Mouse (Mus musculus): Measurements from ENCODE around the gene Uba2.
"Not testable (repeated sequence)": the region's sequence is repeated elsewhere in the genome, so short reads cannot be mapped to it uniquely, and the experiment has no call there.

The Uba2 gene

DNA sequence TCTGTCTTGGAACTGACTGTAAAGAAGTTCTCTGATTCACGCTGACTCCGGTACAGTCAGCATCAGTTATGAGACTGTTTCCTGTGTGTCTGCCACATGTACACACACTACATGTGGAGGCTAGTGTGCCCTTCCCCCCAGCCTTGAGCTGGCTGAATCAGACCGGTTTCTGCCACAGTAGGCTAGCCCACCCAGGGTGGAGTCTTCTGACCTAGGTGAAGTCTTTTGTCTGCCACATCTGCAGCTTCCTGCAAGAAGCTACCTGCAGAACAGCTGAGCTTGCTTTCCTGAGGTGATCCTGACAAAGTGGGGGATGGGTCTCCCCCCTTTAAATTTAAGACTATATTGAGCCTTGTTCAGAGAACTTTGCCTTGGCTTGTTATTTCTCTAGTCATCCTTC lies at the start of gene Uba2:
Gene Uba2 (minus strand): TSS at position 146 of the 400 bp plus-strand sequence.
- no peak for DNase-seq (ENCODE audit: low spot score)

DNA sequence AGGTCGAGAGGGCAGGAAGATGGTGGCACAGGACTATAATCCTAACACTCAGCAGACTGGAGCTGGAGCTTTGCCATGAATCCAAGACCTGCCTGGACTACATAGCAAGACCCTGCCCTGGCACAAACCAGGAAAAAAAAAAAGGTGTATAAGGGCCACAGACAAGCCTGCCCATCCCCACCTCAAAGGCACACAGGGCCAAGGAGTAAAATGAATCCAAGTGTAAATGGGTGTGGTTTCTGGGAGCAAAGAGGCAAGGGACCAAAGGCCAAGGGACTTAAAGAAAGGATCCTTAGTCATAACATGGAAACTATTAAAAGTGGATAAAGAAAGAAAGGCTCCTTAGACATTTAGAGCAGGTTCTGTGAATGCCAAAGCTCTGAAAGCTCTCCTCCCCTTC lies 49.1 kb upstream of the Uba2 start:
- no peak for DNase-seq (ENCODE audit: low spot score)

DNA sequence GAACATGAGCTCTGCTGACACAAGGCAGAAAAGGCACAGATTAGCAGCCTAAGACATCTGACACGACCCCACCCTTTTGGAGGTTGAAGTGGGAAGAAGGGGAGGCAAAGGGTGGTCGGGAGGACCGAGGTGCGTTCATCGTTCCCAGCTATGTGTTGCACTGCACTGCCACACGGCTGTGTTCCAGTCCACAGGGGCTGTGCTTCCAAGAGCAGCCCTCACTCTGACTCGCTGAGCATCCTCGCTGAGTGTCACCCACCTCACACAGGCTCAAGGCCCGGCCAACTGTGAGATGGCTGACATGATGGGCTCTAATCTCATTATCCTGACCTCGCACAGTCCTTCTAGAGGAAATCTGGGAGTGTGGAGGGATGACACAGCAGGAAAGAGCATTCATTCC lies 47.1 kb upstream of the Uba2 start:
- no peak for DNase-seq (ENCODE audit: low spot score)

DNA sequence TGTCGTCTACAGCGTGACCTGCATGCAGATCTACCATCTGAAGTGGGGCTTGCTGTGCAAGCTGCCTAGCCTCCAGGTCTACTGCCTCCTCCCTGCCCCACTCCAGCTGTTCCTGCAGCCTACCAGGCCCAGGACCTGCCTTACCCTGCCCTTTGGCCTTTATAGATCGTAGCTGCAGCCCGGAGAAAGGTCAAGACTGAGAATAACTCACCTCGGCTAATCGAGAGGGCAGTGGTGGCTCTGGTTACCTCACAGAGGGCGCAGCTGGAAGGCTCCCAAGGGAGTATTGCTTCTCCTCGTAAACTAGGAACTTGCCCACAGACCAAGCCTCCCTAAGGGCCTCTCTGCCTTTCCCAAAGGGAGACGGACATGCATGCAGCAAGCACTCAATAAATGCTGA lies 46.1 kb upstream of the Uba2 start:
- no peak for DNase-seq (ENCODE audit: low spot score)

DNA sequence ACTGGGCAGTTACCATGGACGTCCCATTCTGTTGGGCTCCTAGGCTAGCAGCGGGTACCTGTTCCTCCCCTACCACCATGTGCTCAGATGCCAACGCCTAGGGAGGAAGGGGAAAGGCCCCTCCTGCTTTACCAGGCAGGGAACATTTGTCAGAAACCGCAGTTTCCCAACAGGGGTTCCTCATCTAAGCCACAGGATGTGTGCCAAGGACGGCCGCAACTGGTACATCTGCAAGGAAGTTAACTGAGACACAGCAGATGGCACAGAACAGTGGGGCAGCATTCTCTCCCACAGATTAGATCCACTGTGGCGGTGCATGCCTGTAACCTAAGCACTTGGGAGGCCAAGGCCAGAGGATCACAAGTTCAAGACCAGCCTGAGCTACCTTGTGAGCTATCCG lies 45.2 kb upstream of the Uba2 start:
- no peak for DNase-seq (ENCODE audit: low spot score)

DNA sequence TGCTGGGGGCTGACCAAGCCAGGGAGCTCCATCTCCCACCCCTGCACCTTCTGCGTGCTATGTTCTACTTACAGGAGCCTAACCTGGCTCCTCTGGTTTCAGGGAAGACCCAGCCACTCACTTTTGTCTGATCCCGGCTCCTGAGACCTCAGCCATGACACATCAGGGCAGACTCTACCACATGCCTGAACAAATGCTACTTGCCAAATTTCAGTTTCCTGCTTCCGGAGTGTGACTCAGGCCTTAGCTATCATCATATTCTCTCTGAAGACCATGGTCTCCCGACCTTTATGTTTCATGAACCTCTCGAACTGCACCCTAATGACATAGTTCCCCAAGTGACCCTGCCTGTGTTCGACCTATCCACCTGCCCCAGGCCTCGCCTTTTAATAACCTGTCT lies 43.9 kb upstream of the Uba2 start:
- DNase-seq (ENCODE audit: low spot score) = no peak

DNA sequence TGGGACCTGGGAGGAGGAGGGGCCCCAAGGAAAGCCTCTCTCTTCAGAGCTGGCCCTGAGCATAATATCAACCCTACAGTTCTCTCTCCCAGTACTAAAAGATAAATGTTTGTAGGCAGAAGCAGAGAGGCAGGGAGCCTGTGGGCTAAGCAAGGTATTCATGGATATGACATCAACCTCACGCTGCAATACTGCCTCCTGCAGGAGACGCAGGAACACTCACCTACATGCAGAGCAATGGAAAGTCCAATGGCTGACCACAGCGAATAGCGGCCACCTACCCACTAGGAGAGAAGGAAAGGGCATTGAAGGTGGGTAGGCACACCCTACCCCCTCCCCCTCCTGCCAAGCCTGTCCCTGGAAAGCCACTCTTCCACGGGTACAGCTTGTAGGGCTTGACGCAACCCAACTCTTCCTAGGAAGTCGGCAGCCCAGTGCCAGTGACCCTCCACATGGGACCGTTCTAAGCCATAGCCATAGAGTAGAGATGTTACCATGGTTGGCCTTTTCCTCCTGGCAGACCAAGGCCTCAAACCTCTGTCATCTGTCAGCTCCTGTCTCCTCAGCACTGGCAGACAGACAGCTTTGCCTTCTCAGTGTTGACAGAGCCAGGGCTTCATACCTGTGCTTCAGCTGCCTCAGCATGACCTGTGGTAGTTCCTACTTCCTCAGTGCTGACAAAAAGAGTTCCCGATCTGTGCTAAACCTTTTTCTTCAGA lies 38.8 kb upstream of the Uba2 start:
- no peak for DNase-seq (ENCODE audit: low spot score)

DNA sequence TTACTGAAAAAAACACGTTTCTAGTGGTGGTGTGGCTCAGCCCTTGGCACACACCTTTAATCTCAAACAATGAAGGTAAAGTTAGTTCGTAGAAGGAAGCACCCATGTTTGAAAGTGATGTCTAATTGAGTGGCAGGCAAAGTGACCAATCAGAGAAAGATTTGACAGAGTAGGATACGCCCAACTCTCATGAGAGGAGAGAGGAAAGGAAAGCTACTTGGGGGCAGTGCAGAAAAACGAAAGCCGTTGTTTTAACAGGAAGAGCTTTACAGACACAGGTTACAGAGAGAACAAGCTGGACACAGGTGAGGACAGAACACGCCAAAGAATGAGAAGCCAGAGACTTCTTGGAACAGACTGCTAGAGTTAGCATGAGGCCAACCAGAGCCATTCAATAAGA lies 36.9 kb upstream of the Uba2 start:
- DNase-seq (ENCODE audit: low spot score) = no peak

DNA sequence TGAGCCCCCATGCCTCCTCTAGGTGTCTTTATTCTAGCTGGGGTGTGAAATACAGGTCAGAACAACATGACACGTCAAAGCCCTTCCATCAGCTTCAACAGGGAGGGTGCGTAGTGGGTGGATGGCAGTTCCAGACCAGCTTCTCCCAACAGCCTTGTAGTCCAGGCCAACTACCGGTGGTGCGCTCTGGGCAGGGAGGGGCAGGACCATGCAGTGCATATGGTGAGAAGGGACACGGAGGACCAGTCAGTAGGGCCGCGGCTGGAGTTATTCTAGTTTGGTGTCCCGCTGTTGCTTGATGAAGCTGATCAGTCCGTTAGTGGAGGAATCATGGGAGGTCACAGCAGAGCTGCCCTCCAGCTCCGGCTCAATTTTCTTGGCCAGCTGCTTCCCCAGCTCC lies 32.7 kb upstream of the Uba2 start:
- DNase-seq (ENCODE audit: low spot score) = not testable (repeated sequence)

DNA sequence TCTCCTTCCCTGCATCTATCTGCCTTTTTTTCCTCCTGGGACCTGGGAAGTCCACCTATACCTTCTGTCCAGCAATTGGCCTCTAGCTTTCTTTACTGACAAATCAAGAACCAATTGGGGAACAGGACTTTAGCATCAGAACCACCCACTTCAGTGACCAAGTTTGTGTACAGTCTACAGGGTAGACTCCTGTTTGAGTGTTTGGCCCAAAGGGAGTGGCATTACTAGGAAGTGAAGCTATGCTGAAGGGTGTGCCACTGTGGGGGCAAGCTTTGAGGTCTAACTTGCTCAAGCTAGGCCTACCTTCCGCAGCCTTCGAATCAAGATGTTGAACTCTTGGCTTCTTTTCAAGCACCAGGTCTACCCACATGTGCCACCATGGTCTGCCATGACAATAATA lies 31.4 kb upstream of the Uba2 start:
- DNase-seq (ENCODE audit: low spot score) = no peak

DNA sequence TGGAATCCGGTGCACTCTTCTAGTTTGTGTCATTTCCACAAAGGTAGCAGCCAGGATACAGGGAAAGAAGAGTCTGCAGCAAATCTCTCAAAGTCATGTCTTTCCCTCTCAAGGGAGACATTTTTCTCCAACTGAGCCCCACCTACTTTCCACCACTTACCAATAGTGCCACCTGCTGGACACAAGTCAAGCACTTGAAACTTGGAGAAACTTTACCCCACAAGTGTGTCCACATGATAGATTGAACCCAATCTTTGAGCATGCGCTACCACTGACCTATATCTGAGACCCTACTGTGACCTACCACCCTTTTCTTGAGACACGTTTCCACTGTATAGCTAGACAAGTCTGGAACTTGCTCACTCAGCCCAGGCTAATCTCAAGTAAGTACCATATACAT lies 28.9 kb upstream of the Uba2 start:
- no peak for DNase-seq (ENCODE audit: low spot score)

DNA sequence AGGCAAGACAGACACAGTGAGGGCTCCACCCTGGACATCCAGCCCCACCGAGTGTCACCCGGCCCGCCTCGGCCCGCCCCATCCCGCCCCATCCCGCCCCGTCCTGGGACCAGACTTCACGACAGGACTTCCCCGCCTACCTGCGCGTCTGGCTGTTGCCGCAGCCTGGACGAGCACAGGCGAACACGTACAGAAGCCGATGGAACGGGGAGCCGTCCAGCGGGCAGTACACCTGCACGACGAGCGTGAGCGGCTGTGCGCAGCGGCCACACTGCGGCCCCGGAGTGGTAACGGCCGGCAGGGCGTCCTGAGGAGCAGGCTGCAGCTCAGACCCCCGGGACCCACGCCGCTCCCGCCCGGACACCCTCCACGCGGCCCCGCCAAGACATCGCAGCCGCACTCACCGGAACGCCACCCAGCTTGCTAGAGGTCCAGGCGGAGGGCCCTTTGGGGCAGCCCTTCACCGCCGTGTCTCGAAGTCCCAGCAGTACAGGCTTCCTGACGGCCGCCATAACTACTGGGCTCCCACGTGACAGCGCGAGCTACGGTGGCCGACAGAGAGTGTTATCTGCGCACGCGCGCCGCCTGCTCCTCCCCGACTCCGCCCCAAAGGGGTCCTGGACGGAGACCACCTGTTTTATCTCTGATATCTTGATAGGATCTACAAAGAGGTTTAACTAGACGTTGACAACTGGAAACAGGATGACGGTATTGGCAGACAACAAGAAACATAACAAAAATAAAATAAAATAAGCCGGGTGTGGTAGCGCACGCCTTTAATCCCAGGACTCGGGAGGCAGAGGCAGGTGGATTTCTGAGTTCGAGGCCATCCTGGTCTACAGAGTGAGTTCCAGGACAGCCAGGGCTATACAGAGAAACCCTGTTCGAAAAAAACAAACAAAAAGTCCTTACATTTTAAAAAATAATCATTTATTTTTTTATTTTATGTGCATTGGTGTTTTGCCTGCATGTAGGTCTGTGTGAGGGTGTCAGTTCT lies 27.0 kb upstream of the Uba2 start, which contains the start of gene Pdcd2l:
Gene Pdcd2l (minus strand): TSS at position 530 of the 997 bp plus-strand sequence.
- peak; percentile 84 for DNase-seq (ENCODE audit: low spot score)

DNA sequence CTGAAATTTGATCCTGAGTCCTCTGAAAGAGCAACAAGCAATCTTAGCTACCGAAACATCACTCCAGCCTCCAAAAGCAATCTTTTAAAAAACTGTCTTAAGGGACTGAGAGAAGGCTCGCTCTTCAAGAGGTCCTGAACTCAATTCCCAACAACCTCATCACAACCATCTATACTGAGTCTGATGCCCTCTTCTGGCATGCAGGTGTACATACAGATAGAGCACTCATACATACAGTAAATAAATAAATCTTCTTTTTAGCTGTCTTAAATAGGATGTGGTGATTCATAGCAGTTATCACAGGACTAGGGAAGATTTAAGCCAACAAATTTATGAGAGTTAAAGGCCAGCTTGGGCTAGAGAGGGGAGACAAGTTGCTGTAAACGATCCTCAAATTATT lies 26.2 kb upstream of the Uba2 start:
- DNase-seq (ENCODE audit: low spot score) = no peak

DNA sequence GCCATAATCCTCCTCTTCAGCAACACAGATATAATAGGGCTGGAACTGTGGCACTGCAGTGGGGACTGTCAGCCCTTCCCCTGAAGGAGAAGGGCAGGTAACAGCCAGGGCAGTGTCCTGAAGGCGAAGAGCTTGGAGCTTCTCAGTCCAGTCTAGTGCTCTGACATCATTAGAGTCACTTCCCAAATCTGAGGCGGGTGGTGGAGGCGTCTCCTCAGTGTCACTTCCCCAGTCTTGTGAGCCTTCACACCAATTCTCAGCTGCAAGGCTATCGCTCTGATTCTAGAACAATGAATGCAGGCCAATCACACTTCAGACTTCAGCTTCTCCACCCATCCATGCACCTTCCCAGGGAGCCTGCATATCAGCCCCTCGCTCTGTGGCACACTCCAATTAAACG lies 23.4 kb upstream of the Uba2 start:
- no peak for DNase-seq (ENCODE audit: low spot score)

DNA sequence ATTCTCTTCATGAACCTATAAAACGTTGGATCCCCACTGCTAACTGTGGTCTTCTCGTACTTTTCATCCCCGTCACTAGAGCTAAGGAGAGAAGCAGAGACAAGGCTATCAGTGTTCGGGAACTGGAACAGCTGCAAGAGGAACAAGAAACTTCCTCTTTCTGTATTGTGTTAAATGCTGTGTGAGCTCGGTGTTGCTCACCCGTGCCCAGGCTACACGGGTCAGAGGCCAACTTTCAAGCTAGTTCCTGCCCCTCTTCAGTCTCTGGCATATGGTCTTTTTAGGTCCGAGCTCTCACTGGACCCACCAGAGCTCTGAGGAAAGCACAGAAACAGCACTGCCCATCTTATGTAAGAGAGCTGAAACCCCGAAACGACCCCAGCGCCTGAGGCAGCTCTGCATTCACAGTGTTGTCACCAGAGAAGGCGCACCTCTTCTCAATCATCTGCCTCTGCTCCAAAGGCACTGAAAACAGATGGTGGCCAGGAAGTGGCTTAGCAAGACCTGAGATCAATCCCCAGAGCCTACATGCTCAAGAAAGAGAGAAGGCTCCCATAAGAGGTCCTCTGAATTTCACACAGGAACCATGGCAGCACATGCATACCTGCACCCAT lies 20.1 kb upstream of the Uba2 start:
- no peak for DNase-seq (ENCODE audit: low spot score)

DNA sequence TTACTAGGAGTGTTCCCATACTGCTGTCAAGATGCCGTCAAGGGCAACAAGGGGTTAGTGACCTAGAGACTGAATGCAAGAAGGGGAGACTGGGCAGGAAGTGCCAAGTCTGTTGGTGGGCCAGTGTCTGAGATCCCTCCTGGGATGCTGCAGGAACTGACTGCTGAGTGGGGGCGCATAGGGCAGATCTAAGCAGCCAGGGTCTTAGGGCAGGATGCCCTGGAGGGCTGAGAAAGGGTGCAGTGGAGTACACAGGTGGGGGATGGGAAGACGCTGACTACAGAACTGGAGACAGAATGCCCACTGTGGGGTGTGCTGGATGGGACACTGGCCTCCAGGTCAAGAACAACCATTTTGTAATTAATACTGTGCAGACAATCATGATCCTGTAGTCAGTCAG lies 14.4 kb upstream of the Uba2 start:
- DNase-seq (ENCODE audit: low spot score) = no peak

DNA sequence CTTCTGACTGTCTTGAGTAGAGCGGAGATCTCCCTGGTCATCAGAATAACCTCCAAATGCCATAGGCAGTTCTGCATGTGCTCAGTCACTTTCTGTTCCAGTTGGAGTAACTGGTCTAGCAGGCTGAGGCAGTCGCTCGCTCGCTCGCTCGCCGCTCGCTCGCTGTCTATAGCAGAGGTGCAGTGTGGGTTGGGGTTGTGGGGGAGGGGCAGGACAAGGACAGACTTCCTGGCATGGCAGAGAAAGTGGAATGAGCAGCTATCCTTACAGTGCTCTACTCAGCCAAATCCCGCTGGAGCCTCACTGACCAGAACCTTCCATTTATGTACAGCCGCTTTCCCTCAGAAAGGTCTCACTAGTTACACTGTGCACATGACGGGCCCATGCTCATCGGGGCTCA lies 14.0 kb upstream of the Uba2 start:
- DNase-seq (ENCODE audit: low spot score) = no peak

DNA sequence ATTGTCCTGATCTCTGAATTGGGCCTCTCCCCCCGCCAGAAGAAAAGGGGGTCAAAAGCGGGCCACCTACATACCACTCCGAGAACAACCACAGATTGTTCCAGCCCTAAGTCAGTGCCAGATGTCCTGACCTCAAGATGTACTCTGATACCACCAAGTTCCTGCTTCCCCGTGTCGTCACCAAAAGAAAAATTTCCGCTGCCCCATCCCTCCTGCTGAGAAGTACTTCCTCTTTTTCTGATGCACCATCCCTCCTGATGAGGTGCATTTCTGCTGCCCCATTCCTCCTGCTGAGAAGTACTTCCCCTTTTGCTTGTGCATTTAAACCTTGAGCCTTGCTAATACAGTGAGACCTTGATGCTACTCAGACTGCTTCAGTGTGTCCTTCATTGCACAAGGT lies 6.8 kb upstream of the Uba2 start:
- DNase-seq (ENCODE audit: low spot score) = not testable (repeated sequence)

DNA sequence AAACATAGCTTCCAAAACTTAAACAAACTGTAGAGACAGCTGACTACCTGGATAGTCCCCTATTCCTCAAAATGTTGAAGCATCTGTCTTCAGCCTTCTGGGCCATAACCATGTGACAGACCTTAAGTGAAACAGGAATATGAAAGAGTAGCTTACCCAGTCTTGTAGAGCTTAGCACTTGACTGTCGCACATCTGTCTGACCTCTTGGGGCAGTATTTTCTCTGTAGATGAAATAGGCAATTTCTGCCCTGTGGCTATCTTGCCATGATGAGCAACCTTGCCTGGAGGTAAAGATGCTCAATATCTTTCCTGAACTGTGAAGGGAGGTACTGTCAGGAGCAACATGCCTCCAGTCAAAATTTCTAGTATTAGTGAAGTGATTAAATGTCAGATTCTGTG lies 2.9 kb upstream of the Uba2 start:
- DNase-seq (ENCODE audit: low spot score) = no peak

DNA sequence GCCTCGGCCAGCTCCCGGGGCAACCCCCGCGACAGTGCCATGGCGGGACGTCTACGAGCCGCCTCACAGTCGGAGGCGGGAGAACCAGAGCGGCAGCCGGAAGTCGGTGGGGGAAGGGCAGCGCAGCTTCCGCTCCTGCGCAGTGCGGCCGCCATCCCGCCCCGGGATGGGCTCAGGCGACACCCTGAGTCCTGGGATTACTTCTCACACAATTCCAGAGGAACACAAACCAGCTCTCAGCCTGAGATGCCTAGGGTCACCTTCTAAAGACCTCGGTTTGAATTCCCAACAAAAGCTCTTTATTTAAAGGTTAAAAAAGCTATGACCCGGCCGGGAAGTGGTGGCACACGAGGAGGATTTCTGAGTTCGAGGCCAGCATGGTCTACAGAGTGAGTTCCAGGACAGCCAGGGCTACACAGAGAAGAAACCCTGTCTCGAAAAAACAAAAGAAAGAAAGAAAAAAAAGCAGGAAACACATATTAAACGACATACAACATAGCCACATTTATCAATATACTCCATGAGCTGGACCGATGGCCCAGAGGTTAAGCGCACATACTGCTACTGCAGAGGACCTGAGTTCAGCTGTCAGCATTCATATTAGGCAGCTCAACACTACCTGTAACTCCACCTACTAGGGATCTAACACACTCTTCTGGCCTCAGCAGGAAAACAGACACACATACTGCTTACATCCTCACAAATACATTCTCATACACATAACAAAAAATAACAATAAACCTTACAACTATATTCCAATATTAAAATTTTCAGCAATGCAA lies 738 bp downstream of the Uba2 start:
- peak; percentile 79 for DNase-seq (ENCODE audit: low spot score)

DNA sequence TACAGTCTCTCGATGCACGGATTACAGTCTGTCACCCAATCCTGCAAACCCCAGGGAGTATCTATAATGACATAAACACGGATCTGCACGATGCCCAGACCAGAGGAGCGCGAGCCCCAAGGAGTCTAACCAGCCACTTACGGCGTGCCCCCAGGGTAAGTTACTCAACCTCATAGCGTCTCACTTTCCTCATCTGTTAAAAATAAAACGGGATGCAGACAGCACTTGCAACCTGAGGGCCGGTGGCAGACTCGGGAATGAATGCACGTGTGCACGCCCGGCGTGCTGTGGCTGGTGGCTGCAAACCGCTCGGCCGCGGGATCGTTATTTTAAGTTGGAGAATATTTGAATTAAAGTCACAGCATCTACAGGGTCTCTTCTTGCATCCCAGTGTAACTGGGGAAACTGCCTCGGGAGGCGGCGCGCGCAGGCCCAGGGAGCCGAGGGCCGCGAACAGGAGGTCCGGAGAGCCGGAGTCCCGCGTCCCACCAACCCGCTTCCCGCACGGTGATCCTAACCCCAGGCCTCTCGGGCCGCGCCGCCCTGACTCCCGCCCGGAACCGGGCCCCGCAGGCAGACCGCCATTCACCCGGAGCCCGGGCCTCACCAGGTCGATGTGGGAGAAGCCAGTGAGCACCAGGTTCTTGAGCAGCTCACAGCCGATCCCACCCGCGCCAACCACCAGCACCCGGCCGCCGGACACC lies 1.5 kb downstream of the Uba2 start:
- DNase-seq (ENCODE audit: low spot score) = no peak

All from ovary, adult 18-20 months (tissue).